Mouse (Mus musculus): Measurements from ENCODE around the gene Podxl. TPM values are rescaled to one million over a fixed set of nuclear protein-coding genes. Genes with fewer than 3 reads are reported as not detected.

The Podxl gene
- polyA plus RNA-seq, 1 experiment from 2014 or later: 38.9 TPM

DNA sequence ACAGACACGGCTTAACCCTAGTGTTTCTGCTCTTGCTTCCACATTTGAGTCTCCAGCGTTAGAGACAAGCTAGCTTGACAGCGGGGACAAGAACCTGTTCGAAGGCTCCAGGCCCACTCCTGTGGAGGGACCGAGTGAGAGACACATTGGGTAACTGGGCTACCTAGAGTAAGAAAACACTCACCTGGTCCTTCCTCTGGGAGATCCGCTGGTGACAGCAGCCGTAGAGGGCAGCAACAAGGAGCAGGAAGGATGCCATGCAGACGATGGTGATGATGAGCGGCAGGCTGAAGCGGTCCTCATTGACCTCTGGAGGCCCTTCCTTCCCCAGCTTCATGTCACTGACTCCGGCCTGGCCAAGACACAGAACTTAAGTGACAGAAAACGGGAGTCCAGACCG is 39.7 kb downstream of the Podxl start:
- Histone ChIP-seq H3K9me3 (ENCODE audit: control insufficient read depth, low read length) (no peaks in the 10 kb centered on the region), H3K36me3 (ENCODE audit: control insufficient read depth, insufficient read depth, low read length) (peaks cover 30% of the 10 kb centered on the region; the same call in 1 of the 2 replicates), H3K27me3 (replicated peaks; ENCODE audit: control insufficient read depth, insufficient read depth, low read length) (no peaks in the 10 kb centered on the region), H3K4me3 (ENCODE audit: low read depth, low read length) (no peak overlapping the region), H3K9ac (ENCODE audit: low read length) (no peak overlapping the region), H3K27ac (ENCODE audit: low read depth) (no peak overlapping the region), H3K4me2 (ENCODE audit: low read length) (no peak overlapping the region), H3K4me1 (replicated peaks; ENCODE audit: control insufficient read depth, insufficient read depth, low read length) (no peaks in the 10 kb centered on the region)
- ATAC-seq (replicated peaks; ENCODE audit: low FRiP score, low TSS enrichment, low read depth) (no peak), DNase-seq (ENCODE audit: low spot score) (no peak)
- 93% methylated on average over 13 of the region's 13 CpGs for WGBS

DNA sequence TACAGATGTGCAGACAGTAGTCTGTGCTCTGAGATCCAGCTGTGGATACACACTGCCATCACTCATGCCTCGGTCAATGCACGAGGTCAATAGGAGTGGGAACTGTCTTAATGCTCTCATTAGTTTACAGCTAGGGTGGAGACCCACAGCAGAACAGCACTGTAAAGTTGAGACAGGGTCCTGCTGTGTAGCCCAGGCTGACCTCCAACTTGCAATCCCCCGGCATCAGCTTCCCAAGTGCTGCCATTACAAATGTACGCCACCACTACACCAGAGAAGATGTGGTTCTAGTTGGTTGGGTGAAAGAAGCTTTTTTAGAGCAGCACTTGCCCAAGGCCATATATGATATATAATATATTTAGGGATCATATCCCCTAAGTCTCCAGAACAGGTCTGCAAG is 40.1 kb downstream of the Podxl start:
- DNase-seq (ENCODE audit: low spot score) (no peak), ATAC-seq (replicated peaks; ENCODE audit: low FRiP score, low TSS enrichment, low read depth) (no peak)
- Histone ChIP-seq H3K9ac (ENCODE audit: low read length) (no peak overlapping the region), H3K27ac (ENCODE audit: low read depth) (no peak overlapping the region), H3K36me3 (ENCODE audit: control insufficient read depth, insufficient read depth, low read length) (peaks cover 30% of the 10 kb centered on the region; the same call in 1 of the 2 replicates), H3K4me2 (ENCODE audit: low read length) (no peak overlapping the region), H3K9me3 (ENCODE audit: control insufficient read depth, low read length) (no peaks in the 10 kb centered on the region), H3K4me1 (replicated peaks; ENCODE audit: control insufficient read depth, insufficient read depth, low read length) (no peaks in the 10 kb centered on the region), H3K4me3 (ENCODE audit: low read depth, low read length) (no peak overlapping the region), H3K27me3 (replicated peaks; ENCODE audit: control insufficient read depth, insufficient read depth, low read length) (no peaks in the 10 kb centered on the region)
- WGBS: 89% methylated on average over 4 of the region's 4 CpGs

DNA sequence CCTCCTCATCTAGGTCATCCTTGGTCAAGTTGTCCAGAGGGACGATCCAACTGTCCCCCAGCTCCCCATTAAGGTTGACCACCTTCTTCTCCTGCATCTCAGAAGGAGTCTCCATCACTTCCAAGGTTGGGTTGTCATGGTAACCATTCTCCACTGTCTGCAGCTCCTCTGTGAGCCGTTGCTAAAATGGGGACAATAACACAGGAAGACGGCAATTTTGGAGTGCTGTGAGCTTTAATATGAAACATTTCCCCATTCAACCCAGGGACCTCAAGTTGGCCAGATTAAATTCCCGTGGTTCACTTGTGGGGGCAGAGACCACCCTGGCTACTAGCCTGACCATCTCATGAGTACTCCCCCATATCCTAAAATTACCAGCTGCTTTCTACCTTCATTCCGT is 40.7 kb downstream of the Podxl start:
- H3K27me3 ChIP-seq (replicated peaks; ENCODE audit: control insufficient read depth, insufficient read depth, low read length): no peaks in the 10 kb centered on the region
- peaks cover 30% of the 10 kb centered on the region; the same call in 1 of the 2 replicates for H3K36me3 ChIP-seq (ENCODE audit: control insufficient read depth, insufficient read depth, low read length)
- no peaks in the 10 kb centered on the region for H3K4me1 ChIP-seq (replicated peaks; ENCODE audit: control insufficient read depth, insufficient read depth, low read length)
- 66% methylated on average over 5 of the region's 5 CpGs for WGBS
- H3K9me3 ChIP-seq (ENCODE audit: control insufficient read depth, low read length): no peaks in the 10 kb centered on the region
- H3K9ac ChIP-seq (ENCODE audit: low read length): no peak overlapping the region
- no peak overlapping the region for H3K4me2 ChIP-seq (ENCODE audit: low read length)
- no peak for DNase-seq (ENCODE audit: low spot score)
- ATAC-seq (replicated peaks; ENCODE audit: low FRiP score, low TSS enrichment, low read depth): no peak
- no peak overlapping the region for H3K27ac ChIP-seq (ENCODE audit: low read depth)
- H3K4me3 ChIP-seq (ENCODE audit: low read depth, low read length): no peak overlapping the region

- Histone ChIP-seq H3K4me2 (ENCODE audit: low read length) (no peak overlapping the region), H3K9ac (ENCODE audit: low read length) (no peak overlapping the region), H3K27me3 (replicated peaks; ENCODE audit: control insufficient read depth, insufficient read depth, low read length) (no peaks in the 10 kb centered on the region), H3K4me1 (replicated peaks; ENCODE audit: control insufficient read depth, insufficient read depth, low read length) (no peaks in the 10 kb centered on the region), H3K27ac (ENCODE audit: low read depth) (no peak overlapping the region), H3K4me3 (ENCODE audit: low read depth, low read length) (no peak overlapping the region), H3K9me3 (ENCODE audit: control insufficient read depth, low read length) (no peaks in the 10 kb centered on the region), H3K36me3 (ENCODE audit: control insufficient read depth, insufficient read depth, low read length) (peaks cover 30% of the 10 kb centered on the region; the same call in 1 of the 2 replicates)
- WGBS: 82% methylated on average over 4 of the region's 4 CpGs
- DNase-seq (ENCODE audit: low spot score) (peak; percentile 43), ATAC-seq (replicated peaks; ENCODE audit: low FRiP score, low TSS enrichment, low read depth) (no peak)
These were observed 41.3 kb downstream of the Podxl start for GRCm38 (mm10) chr6:31522478-31522877.

GRCm38 (mm10) chr6:31521491-31522355 is 42.1 kb downstream of the Podxl start:
- no peaks in the 10 kb centered on the region for H3K27me3 ChIP-seq (replicated peaks; ENCODE audit: control insufficient read depth, insufficient read depth, low read length)
- no peak overlapping the region for H3K27ac ChIP-seq (ENCODE audit: low read depth)
- WGBS: 87% methylated on average over 8 of the region's 8 CpGs
- no peaks in the 10 kb centered on the region for H3K4me1 ChIP-seq (replicated peaks; ENCODE audit: control insufficient read depth, insufficient read depth, low read length)
- ATAC-seq (replicated peaks; ENCODE audit: low FRiP score, low TSS enrichment, low read depth): no peak
- H3K4me2 ChIP-seq (ENCODE audit: low read length): no peak overlapping the region
- no peak overlapping the region for H3K9ac ChIP-seq (ENCODE audit: low read length)
- H3K9me3 ChIP-seq (ENCODE audit: control insufficient read depth, low read length): no peaks in the 10 kb centered on the region
- H3K36me3 ChIP-seq (ENCODE audit: control insufficient read depth, insufficient read depth, low read length): peaks cover 30% of the 10 kb centered on the region; the same call in 1 of the 2 replicates
- no peak overlapping the region for H3K4me3 ChIP-seq (ENCODE audit: low read depth, low read length)
- DNase-seq (ENCODE audit: low spot score): peak; percentile 45

GRCm38 (mm10) chr6:31520486-31521215 is 43.1 kb downstream of the Podxl start:
- Histone ChIP-seq H3K27me3 (replicated peaks; ENCODE audit: control insufficient read depth, insufficient read depth, low read length) (no peaks in the 10 kb centered on the region), H3K9ac (ENCODE audit: low read length) (no peak overlapping the region), H3K4me3 (ENCODE audit: low read depth, low read length) (no peak overlapping the region), H3K4me2 (ENCODE audit: low read length) (no peak overlapping the region), H3K9me3 (ENCODE audit: control insufficient read depth, low read length) (no peaks in the 10 kb centered on the region), H3K4me1 (replicated peaks; ENCODE audit: control insufficient read depth, insufficient read depth, low read length) (no peaks in the 10 kb centered on the region), H3K27ac (ENCODE audit: low read depth) (no peak overlapping the region), H3K36me3 (ENCODE audit: control insufficient read depth, insufficient read depth, low read length) (peaks cover 27% of the 10 kb centered on the region; the same call in 1 of the 2 replicates)
- ATAC-seq (replicated peaks; ENCODE audit: low FRiP score, low TSS enrichment, low read depth): no peak
- no peak for DNase-seq (ENCODE audit: low spot score)
- 79% methylated on average over 7 of the region's 7 CpGs for WGBS

DNA sequence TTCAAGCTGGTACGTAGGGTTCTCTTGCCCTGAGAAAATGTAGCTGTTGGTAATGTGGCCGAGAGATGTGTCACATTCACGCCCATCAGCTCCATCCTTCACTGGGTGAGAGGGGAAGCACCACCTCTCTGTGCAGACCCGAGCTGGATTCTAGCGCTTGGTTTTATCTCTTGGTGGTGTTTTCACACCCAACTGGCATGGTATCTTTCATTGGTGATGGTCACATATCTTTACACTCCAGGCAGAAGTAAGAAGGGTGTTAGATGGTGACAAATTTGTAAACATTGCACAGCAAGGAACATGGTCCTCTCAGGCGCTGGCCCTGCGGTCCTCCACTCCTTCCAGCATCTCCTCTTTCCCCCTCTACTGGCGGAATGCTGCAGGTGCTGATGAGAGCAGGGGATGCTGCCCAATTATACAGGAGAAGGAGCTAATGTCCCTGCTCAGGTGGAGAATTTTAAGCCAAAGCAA is 44.7 kb downstream of the Podxl start:
- H3K4me2 ChIP-seq (ENCODE audit: low read length): no peak overlapping the region
- DNase-seq (ENCODE audit: low spot score): peak; percentile 60
- H3K4me3 ChIP-seq (ENCODE audit: low read depth, low read length): no peak overlapping the region
- ATAC-seq (replicated peaks; ENCODE audit: low FRiP score, low TSS enrichment, low read depth): no peak
- H3K27ac ChIP-seq (ENCODE audit: low read depth): no peak overlapping the region
- H3K9me3 ChIP-seq (ENCODE audit: control insufficient read depth, low read length): no peaks in the 10 kb centered on the region
- no peak overlapping the region for H3K9ac ChIP-seq (ENCODE audit: low read length)
- no peaks in the 10 kb centered on the region for H3K27me3 ChIP-seq (replicated peaks; ENCODE audit: control insufficient read depth, insufficient read depth, low read length)
- 67% methylated on average over 8 of the region's 8 CpGs for WGBS
- no peaks in the 10 kb centered on the region for H3K4me1 ChIP-seq (replicated peaks; ENCODE audit: control insufficient read depth, insufficient read depth, low read length)
- peaks cover 26% of the 10 kb centered on the region; the same call in 1 of the 2 replicates for H3K36me3 ChIP-seq (ENCODE audit: control insufficient read depth, insufficient read depth, low read length)

GRCm38 (mm10) chr6:31518338-31518698 is 45.5 kb downstream of the Podxl start:
- peaks cover 27% of the 10 kb centered on the region; the same call in 1 of the 2 replicates for H3K36me3 ChIP-seq (ENCODE audit: control insufficient read depth, insufficient read depth, low read length)
- no peak overlapping the region for H3K4me2 ChIP-seq (ENCODE audit: low read length)
- H3K4me1 ChIP-seq (replicated peaks; ENCODE audit: control insufficient read depth, insufficient read depth, low read length): no peaks in the 10 kb centered on the region
- no peaks in the 10 kb centered on the region for H3K9me3 ChIP-seq (ENCODE audit: control insufficient read depth, low read length)
- H3K27me3 ChIP-seq (replicated peaks; ENCODE audit: control insufficient read depth, insufficient read depth, low read length): no peaks in the 10 kb centered on the region
- no peak overlapping the region for H3K27ac ChIP-seq (ENCODE audit: low read depth)
- ATAC-seq (replicated peaks; ENCODE audit: low FRiP score, low TSS enrichment, low read depth) (no peak), DNase-seq (ENCODE audit: low spot score) (peak; percentile 40)
- no peak overlapping the region for H3K9ac ChIP-seq (ENCODE audit: low read length)
- no peak overlapping the region for H3K4me3 ChIP-seq (ENCODE audit: low read depth, low read length)
- WGBS: 83% methylated on average over 2 of the region's 2 CpGs

All from intestine, embryonic 14.5 days (tissue).